Mouse (Mus musculus) testis, adult 2 months (tissue): Measurements from ENCODE around the gene Disp2.

Experiments
- CTCF ChIP-seq: fragments of 200-500 bp; IDR thresholded peaks from 2 replicates; pipeline ENCODE4 v1.5.1; 2012; ENCODE audit warnings: low read depth, mild to moderate bottlenecking, inconsistent platforms, low read length, moderate library complexity; ENCODE audit not compliant: control insufficient read depth, insufficient read depth, insufficient replicate concordance
- POLR2A ChIP-seq: fragments of 200-500 bp; IDR thresholded peaks from 2 replicates; pipeline ENCODE4 v1.6.1; 2012; ENCODE audit warnings: low read depth, mild to moderate bottlenecking, inconsistent platforms, low read length, moderate library complexity; ENCODE audit not compliant: control insufficient read depth

DNA sequence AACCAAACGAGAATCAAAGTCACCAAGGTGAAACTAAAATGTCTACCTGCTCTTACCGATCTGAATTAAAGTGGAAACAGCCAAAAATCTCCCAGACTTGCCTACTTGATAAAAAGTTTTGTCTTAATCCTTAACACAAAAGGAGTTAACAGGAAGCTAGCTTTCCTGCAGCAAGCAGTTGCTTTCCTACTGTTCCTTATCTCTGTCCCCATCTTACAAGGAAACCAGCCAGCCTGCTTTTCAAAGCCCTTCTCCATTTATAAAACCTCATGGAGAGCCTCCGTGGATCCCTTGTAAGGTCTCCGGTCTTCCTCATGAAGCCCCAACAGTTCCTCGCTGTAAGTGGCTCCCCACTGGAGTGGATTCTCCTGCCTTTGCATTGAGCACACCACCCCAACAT is 58.8 kb downstream of the Disp2 start:
- no peak for TF ChIP-seq CTCF
- TF ChIP-seq POLR2A = no peak
